Mouse (Mus musculus) intestine, postnatal 0 days (tissue): Measurements from ENCODE around the gene Egln3. TPM values are rescaled to one million over a fixed set of nuclear protein-coding genes. Genes with fewer than 3 reads are reported as not detected.

Experiments
- ATAC-seq: fragments of 200-750 bp; cut with Nextera tagmentation; 2 replicates; pipeline ENCODE4 v1.8.0; 2017; ENCODE audit warnings: mild to moderate bottlenecking, moderate TSS enrichment, moderate library complexity
- H3K27ac ChIP-seq: fragments of 300-500 bp; sonication (generic); 2 replicates; pipeline ENCODE4 v1.5.1; 2014; ENCODE audit warnings: mild to moderate bottlenecking, low read depth, low read length, moderate library complexity
- H3K27me3 ChIP-seq: fragments of 300-500 bp; sonication (generic); replicated peaks from 2 replicates; pipeline ENCODE4 v1.6.1; 2014; ENCODE audit warnings: low read length, mixed read lengths; ENCODE audit not compliant: control insufficient read depth, insufficient read depth
- H3K36me3 ChIP-seq: fragments of 300-500 bp; sonication (generic); 2 replicates; pipeline ENCODE4 v1.6.1; 2014; ENCODE audit warnings: mild to moderate bottlenecking, moderate library complexity; ENCODE audit not compliant: control insufficient read depth, insufficient read depth
- H3K4me1 ChIP-seq: fragments of 300-500 bp; sonication (generic); replicated peaks from 2 replicates; pipeline ENCODE4 v1.6.1; 2014; ENCODE audit warnings: antibody characterized with exemption, low read length, mixed read lengths; ENCODE audit not compliant: control insufficient read depth, insufficient read depth
- H3K4me2 ChIP-seq: fragments of 300-500 bp; sonication (generic); replicated peaks from 2 replicates; pipeline ENCODE4 v1.6.1; 2014; ENCODE audit warnings: low read depth, mild to moderate bottlenecking, moderate library complexity
- H3K4me3 ChIP-seq: fragments of 300-500 bp; sonication (generic); 2 replicates; pipeline ENCODE4 v1.5.1; 2014; ENCODE audit warnings: low read depth, low read length
- H3K9ac ChIP-seq: fragments of 300-500 bp; sonication (generic); 2 replicates; pipeline ENCODE4 v1.6.1; 2014; ENCODE audit warnings: mild to moderate bottlenecking, low read depth, low read length
- H3K9me3 ChIP-seq: fragments of 300-500 bp; sonication (generic); 2 replicates; pipeline ENCODE4 v1.6.1; 2016; ENCODE audit warnings: mixed run types; ENCODE audit not compliant: control insufficient read depth
- CTCF ChIP-seq: sonication (generic); IDR thresholded peaks from 2 replicates; pipeline ENCODE4 v1.5.1; 2016; ENCODE audit warnings: low read depth, mild to moderate bottlenecking, control low read depth, antibody characterized with exemption, moderate library complexity
- WGBS: fragments of 180-500 bp; shearing (Covaris S2); extraction: QIAGEN DNeasy Blood & Tissue Kit; methylation state at CpG from one replicate; pipeline ENCODE4 v1.1.7; 2014; 5-methylcytosine and 5-hydroxymethylcytosine counted together
- polyA plus RNA-seq: library from polyadenylated mRNA; unstranded; fragments of >200 nt; fragmentation: Nextera tagmentation; extraction: Ambion mirVana; gene quantifications from 2 replicates; pipeline ENCODE4 v1.2.1, GENCODE M21; 2015

Gene Egln3
- polyA plus RNA-seq, 1 experiment from 2014 or later: 39.2 TPM

DNA sequence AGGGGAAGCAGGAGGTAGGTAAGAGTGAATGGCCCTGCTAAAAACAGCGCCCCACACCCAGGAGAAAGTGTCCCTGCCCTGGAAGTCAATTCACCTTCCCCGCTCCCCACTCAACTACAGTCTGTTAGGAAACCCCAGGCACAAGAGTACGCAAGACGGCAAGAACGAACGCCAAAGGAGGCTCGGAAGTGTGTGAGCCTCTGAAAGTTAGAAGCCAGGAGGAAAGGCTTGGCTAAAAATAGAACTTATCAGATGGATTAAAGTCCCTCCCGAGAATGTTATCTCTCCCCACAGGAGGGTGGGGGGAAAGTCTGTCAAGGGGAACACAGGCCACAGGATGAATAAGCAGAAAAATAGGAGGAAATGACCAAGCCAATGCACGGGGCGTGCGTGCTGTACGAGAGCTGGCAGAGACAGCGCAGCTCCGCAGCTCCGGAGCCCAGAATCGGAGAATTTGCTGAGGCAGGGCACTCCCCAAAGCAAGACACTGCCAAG, 41.0 kb downstream of the Egln3 start:
- 2% methylated on average over 16 of the region's 16 CpGs for WGBS
- H3K4me2 ChIP-seq: peak overlapping the region; percentile 64
- H3K27ac ChIP-seq: peak overlapping the region; percentile 87
- H3K9ac ChIP-seq: peak overlapping the region; percentile 5; the same call in 1 of the 2 replicates
- no peaks in the 10 kb centered on the region for H3K36me3 ChIP-seq
- ATAC-seq: peak; percentile 92
- no peak for TF ChIP-seq CTCF
- peaks cover 5% of the 10 kb centered on the region for H3K4me1 ChIP-seq
- H3K9me3 ChIP-seq: no peaks in the 10 kb centered on the region
- H3K27me3 ChIP-seq: no peaks in the 10 kb centered on the region
- peak overlapping the region; percentile 31 for H3K4me3 ChIP-seq

DNA sequence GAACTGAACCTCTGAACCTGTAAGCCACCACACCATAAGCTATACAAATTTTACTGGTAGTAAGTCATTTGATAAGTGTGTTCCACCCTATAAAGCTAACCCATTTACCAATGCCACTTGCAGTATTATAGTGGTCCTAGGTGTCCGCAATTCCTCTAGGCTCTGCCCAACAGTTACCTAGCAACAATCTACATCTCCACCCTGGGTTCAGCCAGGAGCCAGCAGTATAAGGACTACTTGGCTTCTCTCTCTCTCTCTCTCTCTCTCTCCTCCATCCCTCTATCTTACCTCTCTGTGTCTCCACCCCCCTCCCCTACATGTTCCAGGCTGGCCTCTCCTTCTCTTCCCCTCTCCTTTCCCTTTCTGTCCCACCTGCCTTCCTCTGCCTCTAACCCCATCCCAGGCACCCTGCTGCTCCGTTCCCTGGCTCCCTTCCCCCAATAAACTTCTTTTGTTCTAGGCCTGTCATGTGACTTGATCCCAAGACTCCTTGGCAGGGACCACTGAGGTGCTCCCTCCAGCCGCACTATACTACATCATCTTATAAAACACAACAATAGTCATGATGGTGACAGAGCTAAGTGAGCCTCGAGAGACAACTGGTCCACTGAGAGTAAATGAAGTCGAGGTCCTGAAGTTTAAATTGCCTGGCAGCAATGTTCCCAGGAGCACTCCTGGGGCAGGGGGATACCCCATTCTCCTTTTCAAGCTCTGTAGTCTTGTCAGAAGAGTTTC, 42.0 kb downstream of the Egln3 start:
- H3K27ac ChIP-seq: no peak overlapping the region
- ATAC-seq: no peak

DNA sequence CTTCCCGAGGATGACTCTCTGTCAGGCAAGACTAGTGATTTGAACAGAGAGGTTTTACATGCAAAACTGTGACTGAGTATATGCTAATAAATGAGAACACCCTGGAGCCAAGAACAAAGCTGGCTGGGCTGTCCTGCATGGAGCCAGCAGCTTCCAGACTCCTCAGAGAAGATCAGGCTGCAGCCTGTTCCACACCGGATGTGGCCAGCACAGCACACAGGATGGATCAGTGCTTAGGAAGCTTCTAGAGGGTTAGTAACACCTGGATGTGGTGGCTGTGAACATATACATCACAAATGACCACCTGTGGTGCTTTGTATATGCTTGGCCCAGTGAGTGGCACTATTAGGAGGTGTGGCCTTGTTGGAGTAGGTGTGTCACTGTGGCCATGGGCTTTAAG, 43.4 kb downstream of the Egln3 start:
- Histone ChIP-seq H3K4me1 (peaks cover 5% of the 10 kb centered on the region), H3K27me3 (no peaks in the 10 kb centered on the region), H3K36me3 (no peaks in the 10 kb centered on the region), H3K4me3 (no peak overlapping the region), H3K4me2 (no peak overlapping the region), H3K9ac (no peak overlapping the region), H3K9me3 (no peaks in the 10 kb centered on the region), H3K27ac (no peak overlapping the region)
- ATAC-seq: no peak
- 82% methylated on average over 2 of the region's 2 CpGs for WGBS
- no peak for TF ChIP-seq CTCF

More for the DNA sequence above, 42.0 kb downstream of the Egln3 start:
- Histone ChIP-seq H3K27me3 (no peaks in the 10 kb centered on the region), H3K4me2 (no peak overlapping the region; the same call in 1 of the 2 replicates), H3K36me3 (no peaks in the 10 kb centered on the region), H3K4me3 (no peak overlapping the region), H3K4me1 (peaks cover 5% of the 10 kb centered on the region), H3K9me3 (no peaks in the 10 kb centered on the region), H3K9ac (0 out of 2 replicates have a peak overlapping the region, but pooled peaks have one; percentile 5)
- TF ChIP-seq CTCF: no peak
- WGBS: 43% methylated on average over 5 of the region's 5 CpGs

DNA sequence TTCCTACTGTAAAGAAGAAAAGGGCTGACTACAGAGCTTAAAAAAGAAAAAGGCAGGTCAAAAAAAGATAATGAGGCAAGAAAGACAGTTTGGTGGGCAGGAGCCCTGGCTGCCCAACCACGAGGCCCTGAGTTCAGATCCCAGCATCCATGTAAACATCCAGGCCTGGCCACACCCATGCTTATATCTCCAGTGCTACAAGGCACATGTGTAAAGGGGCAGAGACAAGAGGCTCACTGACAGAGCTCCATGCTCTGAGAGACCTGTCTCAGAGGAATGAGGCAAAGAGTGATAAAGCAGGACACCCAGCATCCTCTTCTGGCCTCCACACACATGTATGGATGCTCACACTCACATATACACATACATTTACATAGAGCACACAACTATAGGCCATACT, 48.9 kb downstream of the Egln3 start:
- 59% methylated on average over 1 of the region's 1 CpGs for WGBS
- no peaks in the 10 kb centered on the region for H3K9me3 ChIP-seq
- H3K27me3 ChIP-seq: no peaks in the 10 kb centered on the region
- no peak overlapping the region for H3K27ac ChIP-seq
- no peak overlapping the region for H3K4me2 ChIP-seq
- no peaks in the 10 kb centered on the region for H3K36me3 ChIP-seq
- no peak for TF ChIP-seq CTCF
- H3K9ac ChIP-seq: no peak overlapping the region
- no peak for ATAC-seq
- no peaks in the 10 kb centered on the region for H3K4me1 ChIP-seq
- no peak overlapping the region for H3K4me3 ChIP-seq

DNA sequence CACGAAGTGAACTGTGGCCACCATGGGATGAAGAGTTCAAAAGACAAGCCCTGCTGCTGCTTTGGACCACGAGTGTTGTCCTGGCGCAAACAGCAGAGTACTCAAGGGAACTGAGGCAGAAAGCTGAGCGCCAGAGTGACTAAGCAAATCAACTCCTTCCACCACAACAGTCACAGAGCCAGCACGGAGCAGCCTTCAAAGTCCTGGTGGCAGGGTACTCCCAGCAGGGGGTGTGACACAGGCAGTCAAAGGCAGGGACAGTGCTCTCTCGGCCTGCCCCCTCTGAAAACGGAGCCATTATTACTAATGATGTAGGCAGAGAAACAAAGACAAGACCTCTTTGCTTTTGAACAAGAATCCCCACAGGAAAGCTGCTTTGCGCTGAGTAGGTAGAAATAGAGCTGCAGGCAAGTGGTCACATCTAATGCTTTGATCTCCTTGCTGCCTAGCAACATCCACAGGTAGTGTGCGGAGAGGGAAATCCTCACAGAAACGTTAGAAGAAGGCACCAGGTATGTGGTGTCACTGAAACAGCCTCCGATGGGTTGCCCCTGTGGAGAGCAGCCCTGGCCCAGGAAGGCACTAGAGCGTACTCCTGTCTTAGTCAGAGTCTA, 56.6 kb downstream of the Egln3 start:
- no peaks in the 10 kb centered on the region for H3K9me3 ChIP-seq
- H3K4me2 ChIP-seq: no peak overlapping the region
- no peaks in the 10 kb centered on the region for H3K27me3 ChIP-seq
- peak; percentile 30; the same call in 1 of the 2 replicates for TF ChIP-seq CTCF
- no peak overlapping the region for H3K9ac ChIP-seq
- no peaks in the 10 kb centered on the region for H3K36me3 ChIP-seq
- no peak overlapping the region for H3K4me3 ChIP-seq
- WGBS: 40% methylated on average over 12 of the region's 12 CpGs
- no peaks in the 10 kb centered on the region for H3K4me1 ChIP-seq
- H3K27ac ChIP-seq: no peak overlapping the region
- no peak for ATAC-seq
